Mouse (Mus musculus): Measurements from ENCODE around the gene Ncln.
A peak's percentile ranks its signal among the peaks of the same experiment; 100 is the strongest.

Ncln gene

GRCm38 (mm10) chr10:81496264-81496901 is at the start of gene Ncln:
Ncln (minus strand) TSS chr10:81496392.
- peak; percentile 97 to 99 for DNase-seq

DNA sequence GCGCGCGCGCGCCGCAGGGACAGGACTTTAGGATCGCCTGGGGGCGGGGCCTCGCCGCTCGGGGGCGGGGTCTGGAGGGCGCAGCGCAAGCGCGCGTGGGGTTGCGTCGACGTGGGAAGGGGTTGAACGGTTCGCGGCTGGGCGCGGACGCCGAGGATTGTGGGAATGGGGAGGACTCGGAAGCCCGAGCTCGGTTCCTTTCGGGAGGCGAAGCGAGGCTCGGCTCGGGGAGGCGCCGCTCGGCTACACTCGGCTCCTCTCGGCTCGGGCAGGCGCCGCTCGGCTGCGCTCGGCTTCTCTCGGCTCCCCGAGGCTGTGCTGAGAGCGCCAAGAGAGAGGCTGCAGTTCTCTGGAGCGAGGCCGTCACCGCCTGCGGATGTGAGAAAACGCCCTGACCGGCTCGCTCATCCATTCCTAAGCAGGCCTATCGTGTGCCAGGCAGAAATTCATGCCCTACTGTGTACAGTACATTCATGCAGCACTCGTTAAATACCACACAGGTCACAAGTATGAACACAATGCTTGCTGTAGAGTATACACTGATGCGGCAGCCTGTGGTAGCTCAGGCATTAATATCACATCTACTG is 49.1 kb upstream of the Ncln start, which contains the start of gene Gna11:
Gene Gna11, minus strand, starts transcription at position 30 of the 587 bp plus-strand sequence.
- peak; percentile 99 to 100 for DNase-seq

DNA sequence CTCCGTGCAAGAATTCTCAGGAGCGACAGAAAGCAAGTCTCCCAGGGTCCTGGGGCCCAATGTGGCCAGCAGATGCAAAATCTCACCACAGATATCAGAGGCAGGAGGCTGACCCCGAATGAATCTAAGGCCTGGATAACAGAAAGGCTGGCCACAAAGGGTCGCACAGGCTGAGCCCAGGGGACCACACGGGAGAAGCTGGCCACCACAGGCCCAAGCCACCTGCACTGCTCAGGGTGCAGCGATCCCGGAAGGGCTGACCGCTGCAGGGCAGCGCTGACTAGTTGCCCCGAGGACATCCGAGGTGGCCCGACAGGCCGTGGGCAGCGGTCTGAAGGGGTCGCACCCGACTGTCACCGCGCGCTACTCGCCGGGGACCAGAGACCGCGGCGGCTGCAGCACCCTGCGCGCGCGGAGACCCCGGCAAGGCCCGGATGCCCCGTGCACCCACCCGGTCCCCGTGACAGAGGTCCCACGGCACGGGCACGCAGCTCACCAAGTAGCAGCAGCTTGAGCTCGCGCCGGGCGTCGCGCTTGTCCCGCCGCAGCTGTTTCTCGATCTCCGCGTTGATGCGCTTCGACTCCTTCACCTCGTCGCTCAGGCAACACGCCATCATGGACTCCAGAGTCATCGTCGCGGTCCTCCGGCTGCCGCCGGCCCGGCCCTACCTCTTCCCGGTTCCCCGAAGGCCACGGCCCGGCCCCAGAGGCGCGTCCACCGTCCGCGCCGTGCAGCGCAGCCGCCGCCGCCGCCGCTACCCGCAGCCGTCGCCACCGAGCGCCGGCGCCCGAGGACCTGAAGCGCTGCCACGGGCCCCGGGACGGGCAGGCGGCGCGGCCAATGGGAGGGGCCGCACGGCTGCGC is 48.3 kb upstream of the Ncln start:
- DNase-seq: peak in 1 of 2 experiments; percentile 39

- DNase-seq: no peak
These were observed 47.4 kb upstream of the Ncln start for GRCm38 (mm10) chr10:81543633-81544032.

DNA sequence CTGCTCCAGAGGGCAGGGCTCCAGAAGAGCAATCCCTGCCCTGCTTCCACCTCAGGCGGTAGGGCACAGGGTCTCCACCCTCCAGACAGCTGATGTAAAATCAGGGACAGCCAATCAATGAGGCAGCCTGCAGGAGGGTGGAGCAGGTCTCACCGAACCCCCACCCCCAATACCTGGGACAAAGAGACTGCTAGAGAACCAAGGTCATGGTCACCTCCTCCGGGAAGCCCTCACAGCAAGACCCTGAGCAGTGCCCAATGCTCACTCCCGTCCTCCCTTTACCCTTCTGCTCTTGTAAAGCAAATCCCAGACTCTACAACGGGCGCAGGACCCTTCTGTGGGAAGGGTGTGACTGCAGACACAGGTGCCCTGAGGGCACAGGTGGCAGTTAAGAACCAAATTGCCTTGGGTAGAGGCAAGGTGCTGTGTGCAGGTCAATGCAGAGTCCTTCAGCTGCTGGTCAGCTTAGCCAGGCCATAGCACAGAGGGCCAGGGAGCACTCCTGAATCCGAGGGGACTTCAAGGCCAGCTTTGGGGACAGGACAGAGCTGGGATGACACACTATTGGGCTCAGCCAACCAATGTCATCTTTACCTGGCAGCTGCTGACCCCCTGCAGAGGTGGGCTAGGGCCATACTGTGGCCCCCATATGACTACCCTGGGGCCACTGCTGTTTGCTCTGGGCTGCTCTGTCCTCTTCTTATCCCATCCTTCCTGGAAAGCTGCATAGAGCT is 46.7 kb upstream of the Ncln start:
- no peak for DNase-seq

GRCm38 (mm10) chr10:81541803-81542202 is 45.6 kb upstream of the Ncln start:
- no peak for DNase-seq

DNA sequence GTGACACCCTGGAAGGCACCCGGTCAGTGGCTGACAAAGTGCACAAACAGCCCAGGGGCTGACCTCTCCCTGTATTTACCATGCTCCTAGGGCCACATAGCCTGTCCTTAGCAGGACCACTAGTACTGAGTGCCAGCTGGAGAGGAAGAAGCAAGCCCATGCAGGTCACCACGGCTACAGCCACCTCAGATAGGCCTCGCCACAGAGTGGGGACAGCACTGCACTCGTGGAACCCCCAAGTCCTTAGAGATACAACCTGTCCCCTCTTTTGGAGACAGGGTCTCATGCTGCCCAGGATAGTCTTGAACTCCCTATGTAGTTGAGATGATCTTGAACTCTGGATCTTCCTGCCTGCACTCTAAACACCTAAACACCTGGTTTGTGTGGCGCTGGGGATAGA is 45.2 kb upstream of the Ncln start:
- DNase-seq: no peak

DNA sequence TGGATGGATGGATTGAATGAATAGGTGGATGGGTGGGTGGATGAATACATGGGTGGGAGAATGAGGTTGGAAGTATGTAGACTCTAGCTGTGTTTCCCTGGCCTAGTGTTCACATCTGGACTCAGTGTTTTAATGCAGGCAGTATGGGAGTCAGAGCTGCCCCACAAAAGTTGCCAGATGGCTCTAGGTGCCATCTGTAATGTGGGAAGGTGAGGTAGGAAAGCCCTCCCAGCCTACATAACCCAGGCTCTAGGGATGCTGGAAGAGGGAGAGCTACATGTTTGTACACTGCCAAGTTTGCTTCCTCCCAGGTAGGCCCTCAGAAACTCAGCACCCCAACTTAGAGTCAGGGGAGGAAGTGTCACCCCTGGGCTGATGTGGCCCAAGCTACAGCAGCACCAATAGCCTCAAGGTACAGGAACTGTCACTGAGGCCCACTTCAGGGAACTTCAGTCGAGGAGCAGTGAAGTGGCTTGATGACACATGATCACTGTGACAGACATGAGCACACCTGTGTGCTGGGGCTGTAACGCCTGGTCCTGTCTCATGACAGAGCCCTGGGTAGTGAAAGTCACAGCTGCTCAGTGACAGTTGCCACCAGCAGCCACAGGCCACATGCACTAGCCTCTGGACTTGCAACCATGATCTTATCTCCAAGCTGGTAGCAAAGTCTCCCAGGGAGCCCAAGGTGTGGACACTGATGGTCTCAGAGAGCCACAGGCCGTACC is 42.3 kb upstream of the Ncln start:
- DNase-seq: no peak

- DNase-seq: no peak
These were observed 41.2 kb upstream of the Ncln start for GRCm38 (mm10) chr10:81537429-81537828.

- DNase-seq: peak in 1 of 2 experiments; percentile 40
These were observed 40.5 kb upstream of the Ncln start for GRCm38 (mm10) chr10:81536734-81537133.

DNA sequence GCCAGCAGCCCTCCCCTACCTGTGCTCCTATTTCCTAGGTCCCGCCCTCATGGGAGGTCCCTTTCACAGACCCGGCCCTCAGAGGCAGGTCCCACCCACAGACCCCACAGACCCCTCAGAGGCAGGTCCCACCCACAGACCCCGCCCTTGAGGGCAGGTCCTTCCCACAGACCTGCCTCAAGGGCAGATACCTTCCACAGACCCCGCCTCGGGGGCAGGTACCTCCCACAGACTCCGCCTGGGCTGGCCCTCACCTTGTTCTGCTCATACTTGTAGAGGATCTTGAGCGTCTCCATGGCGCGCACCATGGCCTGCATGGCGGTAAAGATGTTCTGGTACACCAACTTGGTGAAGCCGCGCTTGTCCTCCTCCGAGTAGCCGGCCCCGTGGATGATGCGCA is 38.6 kb upstream of the Ncln start:
- no peak for DNase-seq

DNA sequence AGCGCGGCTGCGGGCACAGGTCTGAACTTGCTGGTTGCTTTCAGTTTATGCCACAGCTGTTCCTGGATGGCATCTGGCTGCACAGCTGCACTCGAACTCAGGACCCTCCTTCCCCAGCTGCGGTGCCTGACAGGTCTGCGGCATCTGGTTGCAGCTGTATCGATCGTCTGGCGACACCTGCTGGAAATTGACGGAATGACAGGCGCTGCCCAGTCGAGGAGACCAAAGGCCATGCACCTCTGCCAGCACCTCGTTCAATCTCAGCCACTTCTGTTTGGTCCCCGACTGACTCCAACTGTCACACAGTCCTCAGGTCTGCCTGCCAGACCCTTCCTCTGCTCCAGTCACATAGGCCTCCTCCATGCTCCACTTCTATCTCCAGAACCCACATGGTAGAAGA is 30.6 kb upstream of the Ncln start:
- peak; percentile 67 to 70 for DNase-seq

GRCm38 (mm10) chr10:81525017-81525694 is 29.0 kb upstream of the Ncln start:
- DNase-seq: no peak

DNA sequence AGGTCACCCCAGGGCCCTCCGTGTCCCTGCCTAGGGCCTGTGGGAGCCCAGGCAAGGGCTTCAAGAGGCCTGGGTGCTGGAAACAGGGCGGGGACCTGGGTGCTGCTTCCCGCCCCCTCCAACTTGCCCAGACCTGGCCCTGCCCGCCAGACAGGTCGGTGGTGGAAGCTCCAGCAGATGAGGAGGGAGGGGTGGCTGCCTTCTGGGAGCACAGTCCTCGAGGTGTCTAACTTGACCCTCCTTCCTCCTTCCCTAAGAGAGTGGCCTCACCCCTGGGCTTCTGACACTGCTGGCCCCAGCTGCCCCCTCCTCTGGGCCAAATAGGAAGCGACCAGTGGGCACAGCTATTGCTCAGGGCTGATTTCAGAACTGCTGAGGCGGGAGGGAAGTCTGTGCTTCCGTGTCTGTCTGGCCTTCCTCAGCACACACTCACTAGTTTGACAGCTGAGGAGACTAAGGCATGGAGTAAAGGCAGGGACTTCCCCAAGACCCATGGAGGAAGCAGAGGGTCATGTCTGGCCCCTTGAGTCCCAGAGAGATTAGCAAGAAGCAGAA is 27.9 kb upstream of the Ncln start, which contains the start of gene Gna15:
Gene Gna15, minus strand, starts transcription at position 175 of the 555 bp plus-strand sequence.
- no peak for DNase-seq

DNA sequence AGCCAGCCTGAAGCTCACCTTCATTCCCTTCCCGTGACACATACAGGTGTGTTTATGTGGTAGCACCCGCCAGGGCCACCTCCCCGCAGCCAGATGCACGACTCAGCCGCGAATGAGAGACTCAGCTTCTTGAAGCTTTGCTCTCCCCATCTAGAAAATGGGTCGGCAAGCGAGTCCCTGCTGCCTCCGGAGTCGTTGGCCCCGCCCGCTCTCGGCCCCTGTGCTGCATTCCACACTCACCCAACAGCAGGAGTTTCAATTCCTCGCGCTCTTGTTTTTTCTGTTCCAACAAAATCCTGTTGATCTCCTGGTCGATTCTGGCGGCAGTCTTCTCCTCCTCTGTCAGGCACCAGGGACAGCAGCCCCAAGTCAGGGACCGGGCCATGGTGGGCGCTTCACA is 27.4 kb upstream of the Ncln start:
- no peak for DNase-seq

- no peak for DNase-seq
These were observed 26.9 kb upstream of the Ncln start for GRCm38 (mm10) chr10:81523142-81523541.

DNA sequence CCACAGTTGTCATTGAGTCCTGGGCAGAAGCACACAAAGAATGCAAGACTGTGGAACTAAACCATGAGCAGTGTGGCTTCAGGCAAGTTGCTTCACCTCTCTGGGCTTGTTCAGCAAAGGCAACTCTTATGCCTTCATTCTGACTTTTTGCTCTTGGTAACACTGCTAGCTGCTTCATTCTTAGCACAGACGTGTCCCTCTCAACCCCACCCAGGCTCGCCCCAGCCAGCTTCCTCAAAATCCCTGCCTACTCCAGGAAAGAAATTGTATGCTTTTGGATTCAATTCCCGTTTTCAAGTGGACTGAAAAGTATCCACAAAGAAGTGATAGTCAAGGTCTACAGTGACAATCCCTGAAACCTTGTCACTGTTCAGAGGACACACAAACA is 23.8 kb upstream of the Ncln start:
- no peak for DNase-seq

DNA sequence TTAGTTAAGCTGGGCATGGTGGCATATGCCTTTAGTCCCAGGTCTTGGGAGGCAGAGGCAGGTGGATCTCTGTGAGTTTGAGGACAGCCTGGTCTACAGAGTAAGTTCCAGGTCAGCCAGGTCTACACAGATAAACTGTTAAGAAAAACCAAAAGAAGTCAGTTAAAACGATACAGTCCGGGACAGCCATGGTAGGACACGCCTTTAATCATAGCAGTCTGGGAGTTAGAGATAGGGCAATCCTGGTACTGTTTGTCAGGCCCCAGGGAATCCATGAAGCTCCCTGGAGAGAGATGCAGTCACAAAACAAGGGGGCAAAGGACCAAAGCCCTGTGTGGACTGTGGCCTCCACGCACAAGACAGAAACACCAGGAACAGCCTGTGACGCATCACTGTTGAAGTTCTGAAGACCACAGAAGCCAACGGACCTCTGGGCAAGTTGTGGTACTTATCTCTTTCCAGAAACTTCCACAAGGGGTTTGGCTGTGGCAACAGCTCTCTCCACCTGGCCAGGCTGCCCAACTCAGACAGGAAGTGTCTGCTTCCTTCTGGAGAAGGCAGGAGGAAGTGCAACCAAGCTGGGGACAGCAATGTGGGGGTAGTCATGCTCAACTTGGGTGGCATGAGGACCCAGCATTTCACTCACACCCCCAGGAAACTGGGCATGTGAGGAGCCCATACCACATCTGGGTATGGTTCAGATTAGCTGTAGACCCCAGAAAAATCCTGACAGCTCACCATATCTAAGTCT is 23.2 kb upstream of the Ncln start:
- DNase-seq: no peak

DNA sequence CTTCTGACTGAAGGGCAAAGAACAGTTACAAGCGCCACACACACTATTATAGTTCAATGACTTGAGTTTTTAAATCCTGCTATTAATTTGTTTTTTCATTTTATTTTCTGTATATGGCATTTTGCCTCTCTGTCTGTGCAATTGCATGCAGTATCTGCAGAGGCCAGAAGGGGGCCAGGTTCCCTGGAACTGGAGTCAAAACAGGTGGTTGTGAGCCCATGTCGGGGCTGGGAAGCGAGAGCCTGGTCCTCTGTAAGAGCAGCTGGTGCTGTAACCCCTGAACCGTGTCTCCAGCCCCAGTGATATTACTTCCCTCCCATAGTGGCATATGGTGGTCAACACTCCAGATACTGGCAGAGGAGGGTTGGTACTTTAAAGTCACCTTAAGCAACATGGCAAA is 22.4 kb upstream of the Ncln start:
- DNase-seq: peak; percentile 72 to 76

GRCm38 (mm10) chr10:81517227-81517626 is 21.0 kb upstream of the Ncln start:
- DNase-seq: no peak

DNA sequence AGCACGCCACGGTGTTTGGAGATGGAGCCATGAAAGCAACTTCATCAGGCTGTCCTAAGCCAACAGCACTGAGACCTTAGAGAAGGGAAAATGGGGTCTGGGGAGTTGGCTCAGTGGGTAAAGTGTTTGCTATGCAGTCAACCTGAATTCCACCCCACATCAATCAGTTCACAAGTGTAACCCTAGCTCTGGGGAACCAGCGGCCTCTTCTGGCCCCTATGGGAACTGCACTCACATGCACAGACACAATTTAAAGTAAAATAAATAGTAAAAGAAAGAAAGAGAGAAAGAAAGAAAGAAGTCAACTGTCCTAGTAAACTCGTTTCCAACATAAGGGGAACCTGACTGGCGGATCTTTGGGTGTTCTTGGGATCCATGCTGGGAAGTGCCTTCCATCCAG is 17.6 kb upstream of the Ncln start:
- DNase-seq: no peak

Data from cerebellum, postnatal 36 days (tissue).